Mouse (Mus musculus) MEL (cell line): ENCODE results near the gene Zfpm1. TPM values are rescaled to one million over a fixed set of nuclear protein-coding genes. Genes with fewer than 3 reads are reported as not detected.
A peak's percentile ranks its signal among the peaks of the same experiment; 100 is the strongest.

Experiments
- DNase-seq: peaks from one replicate; pipeline ENCODE4 v3.0.0; 2011; ENCODE audit warnings: low read depth, low spot score
- H3K27ac ChIP-seq: 2 replicates; pipeline ENCODE4 v1.5.1; 2012; ENCODE audit warnings: low read depth, mild to moderate bottlenecking, control low read depth, low read length, moderate library complexity; ENCODE audit not compliant: control insufficient read depth
- H3K27me3 ChIP-seq, 2 experiments: fragments of 150-350 bp in 1 of 2; sonication (generic) in 1 of 2; 2 replicates each; pipeline ENCODE4 v1.6.1; 2012; ENCODE audit warnings: low read length in 2 of 2, mild to moderate bottlenecking in 2 of 2, improper control_type of control experiment in 1 of 2, moderate library complexity in 1 of 2; ENCODE audit not compliant: insufficient read depth in 2 of 2, control insufficient read depth in 1 of 2
- H3K36me3 ChIP-seq, 2 experiments: 2 replicates each; pipeline ENCODE4 v1.6.1; 2012 to 2014; ENCODE audit warnings: low read length in 2 of 2, improper control_type of control experiment in 1 of 2, inconsistent platforms in 1 of 2, mild to moderate bottlenecking in 1 of 2; ENCODE audit not compliant: insufficient read depth in 2 of 2, control insufficient read depth in 1 of 2
- H3K4me1 ChIP-seq, 2 experiments: fragments of 150-350 bp in 1 of 2; sonication (generic) in 1 of 2; 2 replicates each; pipeline ENCODE4 v1.6.1; 2012; ENCODE audit warnings: low read length in 2 of 2, improper control_type of control experiment in 1 of 2, mild to moderate bottlenecking in 1 of 2; ENCODE audit not compliant: insufficient read depth in 2 of 2, control insufficient read depth in 1 of 2
- H3K4me3 ChIP-seq, 2 experiments: fragments of 150-350 bp in 1 of 2; sonication (generic) in 1 of 2; 2 replicates each; pipeline ENCODE4 v1.5.1; 2012; ENCODE audit warnings: low read depth in 2 of 2, low read length in 2 of 2, mild to moderate bottlenecking in 2 of 2, moderate library complexity in 2 of 2, control low read depth in 1 of 2, improper control_type of control experiment in 1 of 2; ENCODE audit not compliant: control insufficient read depth in 1 of 2, insufficient read depth in 1 of 2
- H3K79me2 ChIP-seq: 2 replicates; pipeline ENCODE4 v1.6.1; 2012; ENCODE audit warnings: mild to moderate bottlenecking, low read length, moderate library complexity; ENCODE audit not compliant: control insufficient read depth, poor library complexity, insufficient read depth
- H3K9ac ChIP-seq: 2 replicates; pipeline ENCODE4 v1.6.1; 2012; ENCODE audit warnings: low read depth, mild to moderate bottlenecking, control low read depth, low read length, moderate library complexity; ENCODE audit not compliant: control insufficient read depth, poor library complexity, severe bottlenecking
- H3K9me3 ChIP-seq: fragments of 150-350 bp; sonication (generic); replicated peaks from 2 replicates; pipeline ENCODE4 v1.6.1; 2012; ENCODE audit warnings: mild to moderate bottlenecking, low read length, improper control_type of control experiment, moderate library complexity; ENCODE audit not compliant: insufficient read depth
- CHD2 ChIP-seq: IDR thresholded peaks from 2 replicates; pipeline ENCODE4 v1.6.1; 2011; ENCODE audit warnings: low read length, improper control_type of control experiment
- E2F4 ChIP-seq: IDR thresholded peaks from 2 replicates; pipeline ENCODE4 v1.6.1; 2011; ENCODE audit warnings: low read depth, low read length, improper control_type of control experiment, borderline replicate concordance
- ELF1 ChIP-seq: IDR thresholded peaks from 2 replicates; pipeline ENCODE4 v1.6.1; 2014; ENCODE audit warnings: low read depth, mild to moderate bottlenecking, inconsistent platforms, low read length, improper control_type of control experiment, moderate library complexity
- EP300 ChIP-seq, 2 experiments: IDR thresholded peaks; 2 replicates each; pipeline ENCODE4 v1.6.1; 2011; ENCODE audit warnings: improper control_type of control experiment in 2 of 2, low read length in 2 of 2, low read depth in 1 of 2, mild to moderate bottlenecking in 1 of 2
- ETS1 ChIP-seq: IDR thresholded peaks from 2 replicates; pipeline ENCODE4 v1.6.1; 2012; ENCODE audit warnings: low read depth, mild to moderate bottlenecking, inconsistent platforms, low read length, improper control_type of control experiment, moderate library complexity
- GATA1 ChIP-seq: IDR thresholded peaks from 2 replicates; pipeline ENCODE4 v1.6.1; 2011; ENCODE audit warnings: low read depth, low read length, improper control_type of control experiment
- JUND ChIP-seq: IDR thresholded peaks from 2 replicates; pipeline ENCODE4 v1.6.1; 2011; ENCODE audit warnings: low read depth, mild to moderate bottlenecking, improper control_type of control experiment, low read length
- MAX ChIP-seq: IDR thresholded peaks from 2 replicates; pipeline ENCODE4 v1.6.1; 2011; ENCODE audit warnings: low read length, improper control_type of control experiment
- MEF2A ChIP-seq: IDR thresholded peaks from 2 replicates; pipeline ENCODE4 v1.6.1; 2014; ENCODE audit warnings: low read depth, mild to moderate bottlenecking, inconsistent platforms, low read length, improper control_type of control experiment; ENCODE audit not compliant: poor library complexity, insufficient replicate concordance, severe bottlenecking; ENCODE audit errors: extremely low read depth
- MXI1 ChIP-seq: IDR thresholded peaks from 2 replicates; pipeline ENCODE4 v1.6.1; 2011; ENCODE audit warnings: mild to moderate bottlenecking, low read depth, low read length, improper control_type of control experiment
- MYB ChIP-seq: IDR thresholded peaks from 2 replicates; pipeline ENCODE4 v1.6.1; 2011; ENCODE audit warnings: mild to moderate bottlenecking, low read depth, low read length, improper control_type of control experiment
- MYC ChIP-seq: IDR thresholded peaks from 2 replicates; pipeline ENCODE4 v1.6.1; 2011; ENCODE audit warnings: low read depth, mild to moderate bottlenecking, low read length, improper control_type of control experiment, moderate library complexity
- POLR2A ChIP-seq, 2 experiments: IDR thresholded peaks; 2 replicates each; pipeline ENCODE4 v1.6.1; 2011 to 2012; ENCODE audit warnings: low read length in 2 of 2, mild to moderate bottlenecking in 2 of 2, control low read depth in 1 of 2, improper control_type of control experiment in 1 of 2, low read depth in 1 of 2, moderate library complexity in 1 of 2; ENCODE audit not compliant: control insufficient read depth in 1 of 2, insufficient read depth in 1 of 2, poor library complexity in 1 of 2
- RCOR1 ChIP-seq: IDR thresholded peaks from 2 replicates; pipeline ENCODE4 v1.6.1; 2012; ENCODE audit warnings: low read depth, mild to moderate bottlenecking, inconsistent platforms, low read length, improper control_type of control experiment
- SIN3A ChIP-seq: IDR thresholded peaks from 2 replicates; pipeline ENCODE4 v1.6.1; 2012; ENCODE audit warnings: low read length, improper control_type of control experiment, inconsistent platforms
- SMC3 ChIP-seq: IDR thresholded peaks from 2 replicates; pipeline ENCODE4 v1.6.1; 2011; ENCODE audit warnings: low read depth, low read length, improper control_type of control experiment
- TAL1 ChIP-seq: IDR thresholded peaks from 2 replicates; pipeline ENCODE4 v1.6.1; 2012; ENCODE audit warnings: mild to moderate bottlenecking, inconsistent platforms, low read length, moderate library complexity, mixed read lengths
- TBP ChIP-seq: IDR thresholded peaks from 2 replicates; pipeline ENCODE4 v1.8.0; 2011; ENCODE audit warnings: low read depth, low read length, improper control_type of control experiment
- TCF12 ChIP-seq: IDR thresholded peaks from 2 replicates; pipeline ENCODE4 v1.6.1; 2014; ENCODE audit warnings: low read depth, mild to moderate bottlenecking, inconsistent platforms, low read length, improper control_type of control experiment, moderate library complexity
- USF1 ChIP-seq: IDR thresholded peaks from 2 replicates; pipeline ENCODE4 v1.6.1; 2014; ENCODE audit warnings: low read depth, mild to moderate bottlenecking, inconsistent platforms, low read length, improper control_type of control experiment, moderate library complexity
- ZC3H11A ChIP-seq: IDR thresholded peaks from 2 replicates; pipeline ENCODE4 v1.6.1; 2012; ENCODE audit warnings: low read depth, mild to moderate bottlenecking, inconsistent platforms, low read length, improper control_type of control experiment
- ZNF384 ChIP-seq: IDR thresholded peaks from 2 replicates; pipeline ENCODE4 v1.6.1; 2012; ENCODE audit warnings: low read depth, mild to moderate bottlenecking, inconsistent platforms, low read length, improper control_type of control experiment
- polyA plus RNA-seq, 2 experiments: library from polyadenylated mRNA; stranded (reverse) in 1 of 2; unstranded in 1 of 2; fragments of >175 nt in 1 of 2; fragments of >200 nt in 1 of 2; gene quantifications; 2 replicates each; pipeline versions ENCODE4 v1.2.1 to v1.2.4; 2012; ENCODE audit warnings: low replicate concordance in 2 of 2, low read depth in 1 of 2; ENCODE audit not compliant: insufficient read length in 2 of 2, insufficient read depth in 1 of 2, missing spikeins in 1 of 2
- total RNA-seq: library from RNA; depleted of rRNA; stranded (reverse); fragments of 300-350 nt; gene quantifications from 2 replicates; pipeline ENCODE4 v1.2.3, GENCODE M21; 2012

The Zfpm1 gene
- total and polyA plus RNA-seq, 3 experiments, result 133 to 343 (median 260) TPM

- Histone ChIP-seq H3K36me3 (peaks cover 0 to 23% of the 10 kb centered on the region in 2 experiments; a peak in 2 of 4 replicates), H3K9ac (no peak overlapping the region), H3K4me3 (no peak overlapping the region), H3K27ac (no peak overlapping the region), H3K27me3 (no peaks in the 10 kb centered on the region), H3K79me2 (no peaks in the 10 kb centered on the region; the same call in 1 of the 2 replicates), H3K9me3 (no peaks in the 10 kb centered on the region), H3K4me1 (peaks cover 17 to 48% of the 10 kb centered on the region in 2 experiments)
- DNase-seq, result peak; percentile 37
- TF ChIP-seq ZC3H11A (no peak), ELF1 (no peak), E2F4 (no peak), SMC3 (no peak), GATA1 (no peak), USF1 (peak; percentile 76)
These were observed 66.0 kb downstream of the Zfpm1 start for GRCm38 (mm10) chr8:122347811-122348552.

- H3K27ac ChIP-seq, result peak overlapping the region; percentile 59
- no peaks in the 10 kb centered on the region for H3K79me2 ChIP-seq
- H3K9ac ChIP-seq, result peak overlapping the region; percentile 46
- peak overlapping the region; percentile 7 to 16; a peak in 3 of 4 replicates for H3K4me3 ChIP-seq
- no peaks in the 10 kb centered on the region for H3K9me3 ChIP-seq
- H3K27me3 ChIP-seq, result no peaks in the 10 kb centered on the region
- peaks cover 0 to 21% of the 10 kb centered on the region in 2 experiments; a peak in 2 of 4 replicates for H3K36me3 ChIP-seq
- TF ChIP-seq CHD2, result no peak
- peak; percentile 94 for TF ChIP-seq RCOR1
- TF ChIP-seq GATA1, result peak; percentile 85
- 0 out of 2 replicates have a peak, but pooled peaks have one; percentile 46 for TF ChIP-seq ETS1
- peak; percentile 86 to 94 for TF ChIP-seq EP300 (IDR thresholded peaks at IDR 0.05; ENCODE audit: low read depth in 1 of 2, low read length in 2 of 2)
- no peak for TF ChIP-seq E2F4
- no peak for TF ChIP-seq MAX
- TF ChIP-seq MYB, result peak; percentile 47; the same call in 1 of the 2 replicates
- 0 out of 2 replicates have a peak, but pooled peaks have one; percentile 19 for TF ChIP-seq TBP
- no peak for TF ChIP-seq POLR2A (IDR thresholded peaks at IDR 0.05; ENCODE audit: control insufficient read depth in 1 of 2, insufficient read depth in 1 of 2, low read depth in 1 of 2, low read length in 2 of 2, poor library complexity in 1 of 2)
- TF ChIP-seq TAL1, result peak; percentile 46
- peak; percentile 80 for TF ChIP-seq TCF12
- TF ChIP-seq ZNF384, result 0 out of 2 replicates have a peak, but pooled peaks have one; percentile 35
- peak; percentile 20; the same call in 1 of the 2 replicates for TF ChIP-seq MXI1
- TF ChIP-seq JUND, result peak; percentile 21; the same call in 1 of the 2 replicates
- TF ChIP-seq MYC, result no peak
- TF ChIP-seq SIN3A, result peak; percentile 56; the same call in 1 of the 2 replicates
- no peak for TF ChIP-seq MEF2A
- H3K4me1 ChIP-seq, result peaks cover 17 to 36% of the 10 kb centered on the region in 2 experiments
- DNase-seq, result peak; percentile 74
These were observed 67.7 kb downstream of the Zfpm1 start for GRCm38 (mm10) chr8:122349357-122350297.
